Mouse (Mus musculus): ENCODE data around the gene Bzw1. TPM values are rescaled to one million over a fixed set of nuclear protein-coding genes. Genes with fewer than 3 reads are reported as not detected.

The Bzw1 gene
- polyA plus RNA-seq (2014; fragmentation: Nextera tagmentation; extraction: Ambion mirVana), result 347 and 401 TPM in 2 replicates

GRCm38 (mm10) chr1:58392652-58393283 is at the start of gene Bzw1:
Gene Bzw1 (plus strand): TSS chr1:58392898.
- DNase-seq (ENCODE audit: low spot score), result peak; percentile 96
- peaks cover 11% of the 10 kb centered on the region for H3K4me1 ChIP-seq (ENCODE audit: control insufficient read depth, insufficient read depth, low read length)
- peak within 1 kb of the TSS; percentile 98 for H3K9ac ChIP-seq (ENCODE audit: low read depth, low read length)
- ATAC-seq (ENCODE audit: low read depth), result peak; percentile 97
- H3K27me3 ChIP-seq (replicated peaks; ENCODE audit: control insufficient read depth, insufficient read depth, low read length), result no peaks in the 10 kb centered on the region
- peak within 1 kb of the TSS; percentile 84 for H3K4me2 ChIP-seq (ENCODE audit: low read depth, low read length)
- peak within 1 kb of the TSS; percentile 98 for H3K27ac ChIP-seq (replicated peaks; ENCODE audit: low read depth, low read length)
- no peaks in the 10 kb centered on the region for H3K9me3 ChIP-seq (ENCODE audit: control insufficient read depth, low read length)
- peak within 1 kb of the TSS; percentile 97 for H3K4me3 ChIP-seq (ENCODE audit: low read depth, low read length)
- WGBS, result 2% methylated on average over 16 of the region's 61 CpGs
- H3K36me3 ChIP-seq (ENCODE audit: control insufficient read depth, insufficient read depth, low read length), result peaks cover 33% of the 10 kb centered on the region

- H3K9ac ChIP-seq (ENCODE audit: low read depth, low read length), result no peak overlapping the region
- H3K36me3 ChIP-seq (ENCODE audit: control insufficient read depth, insufficient read depth, low read length), result no peaks in the 10 kb centered on the region
- no peak overlapping the region for H3K27ac ChIP-seq (replicated peaks; ENCODE audit: low read depth, low read length)
- DNase-seq (ENCODE audit: low spot score), result no peak
- no peak overlapping the region for H3K4me2 ChIP-seq (ENCODE audit: low read depth, low read length)
- H3K9me3 ChIP-seq (ENCODE audit: control insufficient read depth, low read length), result no peaks in the 10 kb centered on the region
- no peaks in the 10 kb centered on the region for H3K27me3 ChIP-seq (replicated peaks; ENCODE audit: control insufficient read depth, insufficient read depth, low read length)
- H3K4me3 ChIP-seq (ENCODE audit: low read depth, low read length), result no peak overlapping the region
- H3K4me1 ChIP-seq (ENCODE audit: control insufficient read depth, insufficient read depth, low read length), result no peaks in the 10 kb centered on the region
- ATAC-seq (ENCODE audit: low read depth), result no peak
- WGBS, result 83% methylated on average over 4 of the region's 4 CpGs
Observed at GRCm38 (mm10) chr1:58343861-58344260, 48.8 kb upstream of the Bzw1 start.

- no peak overlapping the region for H3K9ac ChIP-seq (ENCODE audit: low read depth, low read length)
- no peaks in the 10 kb centered on the region for H3K36me3 ChIP-seq (ENCODE audit: control insufficient read depth, insufficient read depth, low read length)
- no peaks in the 10 kb centered on the region for H3K4me1 ChIP-seq (ENCODE audit: control insufficient read depth, insufficient read depth, low read length)
- no peak for ATAC-seq (ENCODE audit: low read depth)
- H3K4me3 ChIP-seq (ENCODE audit: low read depth, low read length), result no peak overlapping the region
- 82% methylated on average over 5 of the region's 5 CpGs for WGBS
- no peaks in the 10 kb centered on the region for H3K27me3 ChIP-seq (replicated peaks; ENCODE audit: control insufficient read depth, insufficient read depth, low read length)
- no peak overlapping the region for H3K4me2 ChIP-seq (ENCODE audit: low read depth, low read length)
- no peak for DNase-seq (ENCODE audit: low spot score)
- H3K27ac ChIP-seq (replicated peaks; ENCODE audit: low read depth, low read length), result no peak overlapping the region
- H3K9me3 ChIP-seq (ENCODE audit: control insufficient read depth, low read length), result no peaks in the 10 kb centered on the region
Observed at GRCm38 (mm10) chr1:58344570-58344969, 48.1 kb upstream of the Bzw1 start.

GRCm38 (mm10) chr1:58346159-58346558 is 46.5 kb upstream of the Bzw1 start:
- H3K9ac ChIP-seq (ENCODE audit: low read depth, low read length), result no peak overlapping the region
- H3K27ac ChIP-seq (replicated peaks; ENCODE audit: low read depth, low read length), result no peak overlapping the region
- DNase-seq (ENCODE audit: low spot score) (no peak), ATAC-seq (ENCODE audit: low read depth) (no peak)
- H3K4me1 ChIP-seq (ENCODE audit: control insufficient read depth, insufficient read depth, low read length), result no peaks in the 10 kb centered on the region
- no peaks in the 10 kb centered on the region for H3K27me3 ChIP-seq (replicated peaks; ENCODE audit: control insufficient read depth, insufficient read depth, low read length)
- H3K36me3 ChIP-seq (ENCODE audit: control insufficient read depth, insufficient read depth, low read length), result no peaks in the 10 kb centered on the region
- H3K4me3 ChIP-seq (ENCODE audit: low read depth, low read length), result no peak overlapping the region
- WGBS, result 92% methylated on average over 14 of the region's 14 CpGs
- H3K4me2 ChIP-seq (ENCODE audit: low read depth, low read length), result no peak overlapping the region
- H3K9me3 ChIP-seq (ENCODE audit: control insufficient read depth, low read length), result no peaks in the 10 kb centered on the region

GRCm38 (mm10) chr1:58348712-58349111 is 44.0 kb upstream of the Bzw1 start:
- DNase-seq (ENCODE audit: low spot score) (no peak), ATAC-seq (ENCODE audit: low read depth) (no peak)
- no peaks in the 10 kb centered on the region for H3K9me3 ChIP-seq (ENCODE audit: control insufficient read depth, low read length)
- H3K4me3 ChIP-seq (ENCODE audit: low read depth, low read length), result no peak overlapping the region
- no peaks in the 10 kb centered on the region for H3K27me3 ChIP-seq (replicated peaks; ENCODE audit: control insufficient read depth, insufficient read depth, low read length)
- no peaks in the 10 kb centered on the region for H3K36me3 ChIP-seq (ENCODE audit: control insufficient read depth, insufficient read depth, low read length)
- H3K4me1 ChIP-seq (ENCODE audit: control insufficient read depth, insufficient read depth, low read length), result no peaks in the 10 kb centered on the region
- no peak overlapping the region for H3K9ac ChIP-seq (ENCODE audit: low read depth, low read length)
- H3K4me2 ChIP-seq (ENCODE audit: low read depth, low read length), result no peak overlapping the region
- 78% methylated on average over 6 of the region's 6 CpGs for WGBS
- H3K27ac ChIP-seq (replicated peaks; ENCODE audit: low read depth, low read length), result no peak overlapping the region

GRCm38 (mm10) chr1:58353238-58353893 is 39.3 kb upstream of the Bzw1 start:
- H3K4me1 ChIP-seq (ENCODE audit: control insufficient read depth, insufficient read depth, low read length), result no peaks in the 10 kb centered on the region
- no peaks in the 10 kb centered on the region for H3K9me3 ChIP-seq (ENCODE audit: control insufficient read depth, low read length)
- ATAC-seq (ENCODE audit: low read depth), result no peak
- no peak overlapping the region for H3K4me2 ChIP-seq (ENCODE audit: low read depth, low read length)
- DNase-seq (ENCODE audit: low spot score), result no peak
- no peak overlapping the region for H3K4me3 ChIP-seq (ENCODE audit: low read depth, low read length)
- H3K27ac ChIP-seq (replicated peaks; ENCODE audit: low read depth, low read length), result no peak overlapping the region
- H3K36me3 ChIP-seq (ENCODE audit: control insufficient read depth, insufficient read depth, low read length), result no peaks in the 10 kb centered on the region
- WGBS, result 49% methylated on average over 4 of the region's 4 CpGs
- no peaks in the 10 kb centered on the region for H3K27me3 ChIP-seq (replicated peaks; ENCODE audit: control insufficient read depth, insufficient read depth, low read length)
- H3K9ac ChIP-seq (ENCODE audit: low read depth, low read length), result no peak overlapping the region

- Histone ChIP-seq H3K4me2 (ENCODE audit: low read depth, low read length) (no peak overlapping the region), H3K4me3 (ENCODE audit: low read depth, low read length) (no peak overlapping the region), H3K9me3 (ENCODE audit: control insufficient read depth, low read length) (no peaks in the 10 kb centered on the region), H3K27ac (replicated peaks; ENCODE audit: low read depth, low read length) (no peak overlapping the region), H3K9ac (ENCODE audit: low read depth, low read length) (no peak overlapping the region), H3K4me1 (ENCODE audit: control insufficient read depth, insufficient read depth, low read length) (no peaks in the 10 kb centered on the region), H3K36me3 (ENCODE audit: control insufficient read depth, insufficient read depth, low read length) (no peaks in the 10 kb centered on the region), H3K27me3 (replicated peaks; ENCODE audit: control insufficient read depth, insufficient read depth, low read length) (no peaks in the 10 kb centered on the region)
- DNase-seq (ENCODE audit: low spot score) (no peak), ATAC-seq (ENCODE audit: low read depth) (no peak)
- 82% methylated on average over 19 of the region's 19 CpGs for WGBS
Observed at GRCm38 (mm10) chr1:58358958-58359901, 33.5 kb upstream of the Bzw1 start.

- Histone ChIP-seq H3K9ac (ENCODE audit: low read depth, low read length) (no peak overlapping the region), H3K36me3 (ENCODE audit: control insufficient read depth, insufficient read depth, low read length) (no peaks in the 10 kb centered on the region), H3K4me1 (ENCODE audit: control insufficient read depth, insufficient read depth, low read length) (no peaks in the 10 kb centered on the region), H3K27me3 (replicated peaks; ENCODE audit: control insufficient read depth, insufficient read depth, low read length) (no peaks in the 10 kb centered on the region), H3K4me2 (ENCODE audit: low read depth, low read length) (no peak overlapping the region), H3K9me3 (ENCODE audit: control insufficient read depth, low read length) (no peaks in the 10 kb centered on the region), H3K27ac (replicated peaks; ENCODE audit: low read depth, low read length) (no peak overlapping the region), H3K4me3 (ENCODE audit: low read depth, low read length) (no peak overlapping the region)
- ATAC-seq (ENCODE audit: low read depth) (no peak), DNase-seq (ENCODE audit: low spot score) (no peak)
- 55% methylated on average over 4 of the region's 4 CpGs for WGBS
Observed at GRCm38 (mm10) chr1:58362296-58362695, 30.4 kb upstream of the Bzw1 start.
